Mouse (Mus musculus): Measurements from ENCODE around the gene Fzd9. TPM values are rescaled to one million over a fixed set of nuclear protein-coding genes. Genes with fewer than 3 reads are reported as not detected.
A peak's percentile ranks its signal among the peaks of the same experiment; 100 is the strongest.
"Not testable (repeated sequence)": the region's sequence is repeated elsewhere in the genome, so short reads cannot be mapped to it uniquely, and the experiment has no call there.

Gene Fzd9
- total RNA-seq, 2 experiments from 2014 or later, result not detected

DNA sequence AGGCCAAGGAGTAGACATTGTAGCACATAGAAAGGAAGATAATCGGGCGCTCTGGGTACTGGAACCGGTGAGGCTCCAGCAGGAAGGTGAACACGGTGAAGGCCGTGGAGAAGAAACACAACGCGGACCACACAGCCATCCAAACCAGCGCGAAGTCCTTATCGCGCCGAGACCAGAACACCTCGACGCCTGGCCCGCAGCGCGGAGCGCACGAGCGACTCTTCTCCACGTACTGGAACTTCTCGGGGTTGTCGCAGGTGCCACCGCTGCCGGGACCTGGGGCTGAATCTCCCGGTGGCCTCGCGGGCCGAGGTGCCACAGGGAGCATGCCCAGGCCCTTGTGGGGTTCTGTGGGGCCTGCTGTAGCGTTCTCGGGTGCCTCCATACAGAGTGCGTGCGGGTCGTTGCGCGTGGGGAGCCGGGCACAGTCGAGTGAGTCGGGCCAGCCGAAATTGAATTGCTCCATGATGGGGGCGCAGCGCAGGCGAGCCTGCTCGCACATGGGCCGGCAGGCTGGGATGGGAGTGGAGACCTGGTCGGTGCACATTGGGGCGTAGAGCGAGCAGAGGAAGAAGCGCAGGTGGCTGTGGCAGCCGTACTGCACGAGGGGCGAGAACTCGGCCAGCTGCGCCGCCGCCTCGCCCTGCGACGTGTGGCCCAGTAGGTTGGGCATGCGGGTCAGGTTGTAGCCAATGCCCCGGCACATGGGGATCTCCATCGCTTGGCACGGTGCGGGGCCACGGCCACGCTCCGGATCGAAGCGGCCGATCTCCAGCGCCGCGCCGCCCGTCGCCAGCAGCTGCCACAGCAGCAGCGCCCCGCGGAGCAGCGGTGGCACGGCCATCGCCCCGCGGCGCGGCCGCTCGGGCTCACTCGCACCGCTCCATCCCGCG lies 598 bp downstream of the Fzd9 start:
- ATAC-seq (replicated peaks; ENCODE audit: low FRiP score, poor library complexity, severe bottlenecking), result no peak

DNA sequence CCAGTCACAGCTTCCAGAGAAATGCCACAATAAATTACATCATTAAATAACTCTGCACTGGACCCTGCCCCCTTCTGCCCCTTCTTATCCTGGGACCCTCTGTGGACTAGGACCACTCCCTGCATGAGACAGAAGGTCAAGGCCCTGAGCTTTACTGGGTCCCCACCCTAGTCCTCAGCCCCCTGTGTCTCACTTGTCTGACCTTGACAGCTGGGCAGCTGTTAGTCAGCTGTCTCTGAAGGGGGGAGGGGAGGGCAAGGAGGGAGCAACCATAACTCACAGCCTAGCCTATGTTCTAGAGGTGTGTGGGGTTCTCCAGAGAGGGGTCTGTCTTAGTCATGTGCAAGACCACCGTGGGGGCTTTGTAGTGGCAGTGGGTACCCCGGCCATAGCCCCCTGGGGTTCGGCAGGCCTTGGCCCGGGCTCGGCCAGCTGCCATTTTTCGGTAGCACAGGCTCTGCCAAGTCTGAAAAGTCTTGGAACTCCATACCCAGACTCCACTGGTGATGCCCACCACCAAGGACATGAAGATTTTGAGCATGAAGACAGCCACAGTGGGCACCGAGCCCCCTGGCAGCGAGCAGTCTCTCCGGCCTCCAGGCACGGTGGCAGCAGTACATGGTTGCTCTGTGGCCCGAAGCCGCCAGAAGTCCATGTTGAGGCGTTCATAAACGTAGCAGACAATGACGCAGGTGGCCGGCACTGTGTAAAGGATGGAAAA lies 1.9 kb downstream of the Fzd9 start:
- ATAC-seq (replicated peaks; ENCODE audit: low FRiP score, poor library complexity, severe bottlenecking), result no peak

DNA sequence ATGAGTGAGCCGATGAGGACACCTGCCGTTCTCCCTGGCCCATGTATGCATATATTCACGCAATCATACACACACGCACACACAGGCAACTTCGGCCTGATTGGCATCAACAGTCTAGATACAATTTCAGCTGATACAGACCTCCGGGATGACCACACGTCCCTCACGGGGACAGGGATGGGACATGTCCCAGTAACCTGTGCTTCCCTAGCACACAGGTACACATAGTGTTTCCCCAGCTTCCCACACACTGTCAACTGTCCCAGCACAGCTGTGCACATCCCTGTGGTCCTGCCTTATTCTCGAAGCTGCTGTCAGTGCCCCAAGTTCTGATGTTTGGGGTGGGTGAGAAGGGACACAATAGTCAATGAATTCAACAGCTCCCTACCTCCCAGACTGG lies 3.7 kb downstream of the Fzd9 start:
- ATAC-seq (replicated peaks; ENCODE audit: low FRiP score, poor library complexity, severe bottlenecking), result no peak

DNA sequence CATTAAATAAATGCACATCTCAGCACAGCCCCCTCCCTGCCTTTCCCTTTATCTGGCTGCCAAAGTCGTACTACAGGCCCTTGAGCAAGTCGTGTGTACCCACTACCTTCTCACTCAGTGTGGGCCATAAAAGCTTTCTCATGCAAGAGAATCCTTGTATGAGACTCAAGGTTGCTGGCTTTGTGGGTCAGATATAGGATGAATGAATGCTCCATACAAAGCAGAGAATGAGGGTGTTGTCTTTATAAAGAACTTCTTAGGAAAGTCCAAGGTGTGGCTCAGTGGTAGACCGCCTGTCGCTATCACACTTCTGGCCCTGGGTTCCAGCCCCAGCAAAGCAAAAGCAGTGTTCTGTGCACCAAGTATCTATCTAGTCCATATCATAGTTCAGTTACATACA lies 4.5 kb downstream of the Fzd9 start:
- no peak for ATAC-seq (replicated peaks; ENCODE audit: low FRiP score, poor library complexity, severe bottlenecking)

DNA sequence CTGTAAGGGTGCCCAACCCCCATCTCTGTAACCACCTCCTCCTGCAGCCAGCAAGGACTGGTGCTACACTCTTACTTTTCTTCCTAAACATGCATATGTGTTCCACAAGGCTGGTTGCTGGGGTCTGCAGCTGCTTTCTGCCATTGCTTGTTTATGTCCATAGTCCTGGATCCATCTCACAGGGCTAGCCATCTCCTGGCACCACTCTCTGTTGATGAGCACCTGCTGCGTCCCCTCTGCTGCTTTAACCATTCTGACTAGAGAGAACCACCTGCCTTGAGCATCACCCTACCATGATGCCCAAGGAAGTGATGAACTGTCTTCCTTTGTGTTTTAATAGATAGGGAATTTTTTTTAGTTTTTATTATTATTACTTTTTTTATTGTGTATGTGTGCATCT lies 7.9 kb downstream of the Fzd9 start:
- ATAC-seq (replicated peaks; ENCODE audit: low FRiP score, poor library complexity, severe bottlenecking), result no peak

DNA sequence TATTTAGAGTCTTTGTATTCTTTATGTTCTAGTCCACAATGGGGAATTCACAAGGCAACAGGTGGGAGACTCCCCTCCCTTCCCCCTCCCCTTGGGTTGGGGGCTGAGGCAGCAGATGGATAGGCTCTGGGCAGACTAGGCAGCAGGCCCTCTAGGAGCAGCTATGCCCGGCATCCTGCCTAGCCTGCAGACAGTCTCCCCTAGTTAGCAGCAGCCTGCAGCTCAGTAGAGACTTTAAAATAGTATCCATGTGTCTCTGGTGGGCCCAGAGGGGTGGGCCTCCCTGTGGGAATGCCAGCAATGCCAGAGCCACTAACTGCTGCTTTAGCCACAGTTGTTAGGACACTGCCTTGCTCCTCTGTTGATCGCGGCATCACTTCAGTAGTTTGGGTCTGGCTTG lies 8.4 kb downstream of the Fzd9 start:
- ATAC-seq (replicated peaks; ENCODE audit: low FRiP score, poor library complexity, severe bottlenecking), result no peak

DNA sequence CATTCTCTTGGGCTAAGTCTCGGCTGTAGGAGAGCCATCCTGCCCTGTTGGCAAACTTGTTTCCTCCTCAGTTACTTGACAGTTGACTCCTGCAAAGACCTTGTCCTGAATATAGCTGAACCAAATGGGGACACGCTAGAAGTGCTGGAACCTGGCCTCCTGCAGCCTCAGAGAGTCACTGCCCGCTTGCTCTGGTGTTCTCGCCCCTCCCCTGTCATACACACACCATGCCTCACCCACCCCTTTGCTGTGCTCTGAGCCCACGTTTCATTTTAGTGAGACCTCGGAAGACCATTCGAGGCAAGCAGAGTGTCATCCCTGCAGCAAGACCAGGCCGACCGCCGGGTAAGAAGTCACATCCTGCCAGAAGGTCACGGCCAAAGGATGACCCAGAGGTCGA lies 8.9 kb downstream of the Fzd9 start:
- no peak for ATAC-seq (replicated peaks; ENCODE audit: low FRiP score, poor library complexity, severe bottlenecking)

DNA sequence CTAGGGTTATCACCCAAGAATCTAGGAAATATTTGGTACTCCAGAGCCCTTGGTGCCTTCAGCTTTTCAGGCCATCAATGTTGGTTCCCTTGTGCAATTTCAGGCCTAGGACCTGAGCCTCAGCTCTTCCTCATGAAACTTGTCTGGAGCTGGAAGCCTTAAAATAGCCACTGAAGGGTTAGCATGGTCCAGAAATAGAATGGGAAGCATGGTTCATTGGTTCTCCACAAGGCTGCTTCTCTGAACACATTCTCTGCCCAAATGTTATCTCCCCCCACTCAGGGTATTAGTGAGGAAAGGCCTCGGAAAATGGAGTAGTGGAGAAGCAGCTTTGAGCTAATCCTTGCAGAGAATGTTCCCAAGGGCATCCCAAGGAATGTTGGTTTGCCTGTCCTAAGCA lies 9.6 kb downstream of the Fzd9 start:
- ATAC-seq (replicated peaks; ENCODE audit: low FRiP score, poor library complexity, severe bottlenecking), result no peak

DNA sequence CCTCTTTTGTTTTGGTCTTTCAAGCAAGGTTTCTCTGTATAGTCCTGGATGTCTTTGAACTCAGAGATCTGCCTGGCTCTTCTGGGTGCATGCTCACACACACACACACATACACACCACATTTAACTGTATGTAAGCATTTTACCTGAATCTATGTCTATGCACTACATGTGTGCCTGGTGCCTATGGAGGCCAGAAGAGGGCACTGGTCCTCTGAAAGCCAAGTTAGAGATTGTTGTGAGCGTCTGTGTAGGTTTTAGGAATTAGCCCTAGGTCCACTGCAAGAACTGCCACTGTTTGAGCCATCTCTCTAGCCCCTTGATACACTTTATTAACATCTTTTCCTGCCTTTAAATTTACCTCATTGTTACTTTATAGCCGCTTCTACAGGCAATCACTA lies 12.2 kb downstream of the Fzd9 start:
- ATAC-seq (replicated peaks; ENCODE audit: low FRiP score, poor library complexity, severe bottlenecking), result no peak

DNA sequence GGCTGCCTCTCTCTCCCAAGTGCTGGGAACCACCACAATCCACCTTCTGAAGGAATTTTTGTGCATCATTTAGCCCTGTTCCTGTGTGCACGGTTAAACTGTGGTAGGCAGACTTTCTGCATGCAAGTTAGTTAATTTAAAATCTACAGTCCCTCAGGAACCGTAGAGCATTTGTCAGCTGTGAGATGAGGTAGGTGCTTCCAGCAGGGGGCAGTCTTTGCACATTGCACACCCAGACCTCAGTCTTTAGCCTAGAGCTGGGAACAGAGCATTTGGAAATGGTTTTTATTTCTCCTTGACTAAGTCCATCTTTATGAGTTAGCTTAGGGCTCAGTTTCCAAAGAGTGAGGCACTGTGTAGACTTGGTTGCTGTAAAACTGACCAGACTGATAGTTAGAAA lies 14.5 kb downstream of the Fzd9 start:
- no peak; the same call in 1 of the 2 replicates for ATAC-seq (replicated peaks; ENCODE audit: low FRiP score, poor library complexity, severe bottlenecking)

DNA sequence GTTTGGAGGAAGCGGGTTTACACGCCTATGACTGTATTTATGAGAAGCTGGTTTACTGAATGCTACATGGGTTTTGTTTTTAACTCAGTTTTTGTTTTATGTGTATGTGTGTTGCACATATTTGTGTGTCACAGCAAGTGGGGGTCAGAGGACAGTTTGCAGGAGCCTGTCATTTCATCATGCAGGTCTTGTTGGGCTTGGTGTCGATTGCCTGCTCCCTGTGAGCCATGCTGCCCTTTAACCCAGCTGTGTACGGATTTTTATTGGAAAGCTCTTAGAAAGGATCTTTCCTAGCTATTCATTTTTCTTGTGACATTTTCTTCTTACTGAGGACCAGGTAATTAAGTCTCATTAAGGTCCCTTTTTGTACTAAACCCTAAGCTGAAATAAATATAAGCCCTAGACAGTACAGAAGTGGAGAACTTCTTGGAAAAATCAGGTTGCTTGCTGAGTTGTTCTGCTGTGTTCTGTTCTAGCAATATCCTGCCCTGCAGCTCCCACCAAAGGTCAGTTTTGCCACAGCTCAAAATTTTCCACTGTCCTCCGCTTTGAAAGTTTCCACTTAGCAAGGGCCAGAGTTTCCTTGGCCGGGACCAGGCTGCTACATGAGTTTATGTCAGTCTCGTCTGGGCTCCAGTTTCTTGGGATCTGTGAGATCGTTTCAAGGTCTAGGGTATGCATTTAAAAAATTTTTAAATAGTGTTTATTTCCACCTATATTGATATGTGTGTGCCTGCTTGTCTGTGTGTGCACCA lies 17.7 kb downstream of the Fzd9 start:
- no peak for ATAC-seq (replicated peaks; ENCODE audit: low FRiP score, poor library complexity, severe bottlenecking)

DNA sequence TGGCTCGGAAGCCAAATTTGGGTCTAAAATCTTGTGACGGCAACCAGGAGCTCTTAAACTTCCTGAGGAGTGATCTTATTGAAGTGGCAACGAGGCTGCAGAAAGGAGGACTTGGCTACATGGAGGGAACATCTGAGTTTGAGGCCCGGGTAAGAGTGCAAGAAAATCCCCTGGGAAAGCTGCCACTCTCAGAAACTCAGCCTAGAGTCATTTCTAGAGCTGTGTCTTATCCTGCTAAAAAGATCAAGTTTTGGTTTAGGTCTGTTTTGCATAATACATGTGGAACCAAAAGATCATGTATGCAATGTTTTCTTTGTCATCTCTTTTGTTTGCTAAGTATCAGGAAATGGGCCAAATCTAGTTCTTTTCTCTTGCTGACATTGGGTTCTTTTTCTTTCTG lies 20.8 kb downstream of the Fzd9 start:
- no peak for ATAC-seq (replicated peaks; ENCODE audit: low FRiP score, poor library complexity, severe bottlenecking)

DNA sequence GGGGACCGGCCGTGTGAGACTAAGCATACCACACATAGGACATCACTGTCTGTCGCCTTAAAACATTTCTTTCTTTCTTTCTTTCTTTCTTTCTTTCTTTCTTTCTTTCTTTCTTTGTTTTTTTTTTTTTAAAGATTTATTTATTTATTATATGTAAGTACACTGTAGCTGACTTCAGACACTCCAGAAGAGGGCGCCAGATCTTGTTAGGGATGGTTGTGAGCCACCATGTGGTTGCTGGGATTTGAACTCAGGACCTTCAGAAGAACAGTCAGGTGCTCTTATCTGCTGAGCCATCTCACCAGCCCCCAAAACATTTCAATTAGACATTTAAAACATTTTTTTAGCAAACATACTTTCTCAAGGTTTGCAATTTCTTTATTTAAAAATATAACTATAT lies 25.2 kb downstream of the Fzd9 start:
- not testable (repeated sequence) for ATAC-seq (replicated peaks; ENCODE audit: low FRiP score, poor library complexity, severe bottlenecking)

DNA sequence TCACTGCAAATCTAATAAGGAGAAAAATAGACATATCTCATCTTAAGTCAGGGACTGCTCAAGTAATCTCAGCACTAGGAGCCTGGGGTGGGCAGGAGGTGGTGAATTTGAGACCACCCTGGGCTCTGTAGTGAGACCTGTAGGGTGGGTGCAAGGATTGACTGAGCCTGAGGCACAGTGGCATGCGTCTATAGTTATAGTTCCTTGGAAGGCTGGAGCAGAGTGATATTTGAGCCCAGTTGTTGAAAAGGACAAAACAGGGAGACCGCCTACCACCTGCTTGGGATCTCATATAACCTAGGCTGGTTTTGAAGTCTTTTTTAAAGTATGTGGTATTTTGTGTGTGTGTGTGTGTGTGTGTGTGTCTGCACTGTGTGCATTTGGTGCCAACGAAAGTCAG lies 26.9 kb downstream of the Fzd9 start:
- no peak for ATAC-seq (replicated peaks; ENCODE audit: low FRiP score, poor library complexity, severe bottlenecking)

DNA sequence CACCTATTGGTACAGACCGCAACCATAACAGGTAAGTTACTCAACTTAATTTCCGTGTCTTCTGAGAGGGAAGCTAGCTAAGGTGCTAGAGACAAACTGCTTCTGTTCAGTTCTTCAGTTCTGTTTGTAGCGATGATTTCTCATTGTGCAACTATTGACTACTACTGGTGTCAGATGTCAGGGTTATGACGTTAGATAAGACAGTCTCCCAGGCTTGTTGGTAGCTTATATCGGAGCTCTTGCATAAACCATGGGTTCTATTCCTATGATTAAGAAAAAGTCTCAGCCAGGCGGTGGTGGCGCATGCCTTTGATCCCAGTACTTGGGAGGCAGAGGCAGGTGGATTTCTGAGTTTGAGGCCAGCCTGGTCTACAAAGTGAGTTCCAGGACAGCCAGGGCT lies 29.0 kb downstream of the Fzd9 start:
- ATAC-seq (replicated peaks; ENCODE audit: low FRiP score, poor library complexity, severe bottlenecking), result no peak

DNA sequence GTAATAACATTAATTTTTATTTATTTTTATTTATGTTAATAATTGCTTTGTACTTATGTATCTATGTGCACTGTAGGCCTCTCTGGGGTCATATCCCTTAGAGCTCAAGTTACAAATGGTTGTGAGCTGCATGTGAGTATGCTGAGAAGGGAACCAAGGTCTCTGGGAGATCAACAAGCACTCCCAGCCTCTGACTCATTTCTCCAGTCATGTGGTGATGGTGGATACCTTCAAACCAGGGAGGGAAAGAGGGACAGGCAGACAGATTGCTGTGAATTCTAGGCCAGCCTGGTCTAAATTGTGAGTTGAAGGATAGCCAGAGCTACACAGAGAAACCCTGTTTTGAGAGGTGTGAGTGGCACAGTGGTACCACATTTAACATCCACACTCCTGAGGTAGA lies 30.1 kb downstream of the Fzd9 start:
- no peak for ATAC-seq (replicated peaks; ENCODE audit: low FRiP score, poor library complexity, severe bottlenecking)

DNA sequence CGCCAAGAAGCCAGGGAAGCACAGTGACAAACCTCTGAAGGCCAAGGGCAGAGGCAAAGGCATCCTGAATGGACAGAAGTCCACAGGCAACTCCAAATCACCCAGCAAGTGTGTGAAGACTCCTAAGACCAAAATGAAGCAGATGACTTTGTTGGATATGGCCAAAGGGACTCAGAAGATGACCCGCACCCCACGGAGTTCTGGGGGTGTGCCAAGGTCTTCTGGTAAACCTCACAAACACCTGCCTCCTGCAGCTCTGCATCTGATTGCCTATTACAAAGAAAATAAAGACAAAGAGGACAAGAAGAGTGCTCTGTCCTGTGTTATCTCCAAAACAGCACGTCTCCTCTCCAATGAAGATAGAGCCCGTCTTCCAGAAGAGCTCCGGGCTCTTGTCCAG lies 34.2 kb downstream of the Fzd9 start:
- ATAC-seq (replicated peaks; ENCODE audit: low FRiP score, poor library complexity, severe bottlenecking), result no peak

DNA sequence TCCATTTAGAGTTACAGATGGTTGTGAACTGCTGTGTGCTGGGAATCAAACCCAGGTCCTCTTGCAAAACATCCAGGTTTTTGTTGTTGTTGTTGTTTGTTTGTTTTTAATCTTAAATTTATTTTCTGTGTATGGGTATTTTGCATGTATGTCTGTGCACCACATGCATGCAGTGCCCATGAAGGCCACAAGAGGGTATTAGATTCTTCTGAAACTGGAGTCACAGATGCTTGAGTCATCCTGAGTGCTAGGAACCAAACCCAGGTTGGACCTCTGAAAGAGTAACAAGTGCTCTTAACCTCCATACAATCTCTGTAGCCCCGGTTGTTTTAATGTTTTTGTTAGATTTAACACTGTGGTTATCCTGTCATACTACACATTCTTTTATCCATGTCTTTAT lies 42.8 kb downstream of the Fzd9 start:
- peak; percentile 46; the same call in 1 of the 2 replicates for ATAC-seq (replicated peaks; ENCODE audit: low FRiP score, poor library complexity, severe bottlenecking)

DNA sequence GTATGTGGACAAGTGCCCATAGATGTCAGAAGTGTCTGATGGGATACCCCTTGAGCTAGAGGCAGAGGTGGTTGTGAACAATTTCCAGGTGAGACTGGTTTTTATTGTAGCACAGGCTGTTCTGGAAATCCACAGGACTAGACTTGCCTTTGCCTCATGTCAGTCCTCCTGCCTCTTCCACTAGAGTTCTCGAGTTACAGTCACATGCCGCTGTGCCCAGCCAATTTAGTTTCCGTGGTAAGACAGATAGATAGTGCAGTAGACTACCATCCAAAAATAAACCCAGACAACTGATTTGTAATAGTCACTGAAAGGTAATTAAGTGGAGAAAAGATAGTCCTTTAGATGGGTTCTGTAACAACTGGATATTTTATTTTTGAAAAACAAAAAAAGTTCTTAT lies 48.3 kb downstream of the Fzd9 start:
- ATAC-seq (replicated peaks; ENCODE audit: low FRiP score, poor library complexity, severe bottlenecking), result no peak
